21 mouse cellular contexts compared by ENCODE assay signal in genomic region chr6:128030475-128030874, GRCm38 (mm10).
DNase-seq lines count a peak whose midpoint lies in the region; ATAC-seq lines count a peak whose summit lies in the region.
"Had no signal": no experiment of that assay in that cellular context is flagged by ENCODE, and none has a peak within 500 bp of the region (broad histone marks: within the 10 kb centered on the region; RNA-seq: fewer than 3 reads in every experiment).

No protein-coding gene starts in this region.

- H3K4me2 ChIP-seq in hindbrain, embryonic 16.5 days (ENCODE audit: low read length), result no peak overlapping the region
- no peak overlapping the region for H3K4me2 ChIP-seq in hindbrain, embryonic 12.5 days (replicated peaks)
- H3K4me2 ChIP-seq: intestine, embryonic 15.5 days; limb, embryonic 12.5 days; liver, embryonic 12.5 days; lung, embryonic 14.5 days; neural tube, embryonic 13.5 days; stomach, embryonic 15.5 days had no signal

- peaks cover 32% of the 10 kb centered on the region for H3K4me1 ChIP-seq in hindbrain, embryonic 16.5 days (ENCODE audit: control insufficient read depth, insufficient read depth, low read depth, low read length)
- peaks cover 40% of the 10 kb centered on the region for H3K4me1 ChIP-seq in hindbrain, embryonic 12.5 days

- DNase-seq in cerebellum, adult 8-10 months, result peak; percentile 45
- no peak for DNase-seq in cerebellum, postnatal 36 days
- peak; percentile 72 for DNase-seq in cerebellum, adult 9-10 months
- DNase-seq in retina, embryonic 14.5 days (ENCODE audit: low spot score), result peak; percentile 50
- no peak for DNase-seq in spleen, postnatal 14 days (ENCODE audit: low spot score in 2 of 2)
- no peak for DNase-seq in adipocyte (ENCODE audit: low spot score)
- DNase-seq: adrenal gland, postnatal 25 days; layer of hippocampus, adult 9-11 months; lung, embryonic 14.5 days; lung, postnatal 36 days; spleen, adult 18-20 months had no signal

- no peaks in the 10 kb centered on the region for H3K36me3 ChIP-seq in hindbrain, embryonic 16.5 days (ENCODE audit: control insufficient read depth, insufficient read depth, low read length)
- H3K36me3 ChIP-seq in hindbrain, embryonic 12.5 days, result no peaks in the 10 kb centered on the region
- H3K36me3 ChIP-seq: G1E; hindbrain, embryonic 10.5 days; intestine, embryonic 15.5 days; limb, embryonic 12.5 days; liver, embryonic 12.5 days; neural tube, embryonic 13.5 days; stomach, embryonic 15.5 days had no signal

- 58% methylated on average over 6 of the region's 6 CpGs for WGBS in hindbrain, embryonic 16.5 days
- WGBS in hindbrain, embryonic 12.5 days, result 64% methylated on average over 6 of the region's 6 CpGs

- 0 out of 2 replicates have a peak overlapping the region, but pooled peaks have one; percentile 1 for H3K9ac ChIP-seq in hindbrain, embryonic 16.5 days (ENCODE audit: low read depth, low read length)
- H3K9ac ChIP-seq in hindbrain, embryonic 12.5 days, result no peak overlapping the region
- H3K9ac ChIP-seq: intestine, embryonic 15.5 days; liver, embryonic 12.5 days; lung, embryonic 14.5 days; neural tube, embryonic 13.5 days; stomach, embryonic 15.5 days had no signal

- H3K4me3 ChIP-seq in hindbrain, embryonic 16.5 days (ENCODE audit: low read length), result no peak overlapping the region
- no peak overlapping the region for H3K4me3 ChIP-seq in hindbrain, embryonic 12.5 days
- H3K4me3 ChIP-seq: hindbrain, embryonic 10.5 days; intestine, embryonic 15.5 days; left cerebral cortex, adult 2 months; limb, embryonic 12.5 days; liver, embryonic 12.5 days; neural tube, embryonic 13.5 days; stomach, embryonic 15.5 days had no signal

- no peaks in the 10 kb centered on the region for H3K9me3 ChIP-seq in hindbrain, embryonic 16.5 days (ENCODE audit: control insufficient read depth, low read length)
- H3K9me3 ChIP-seq in hindbrain, embryonic 12.5 days (replicated peaks), result no peaks in the 10 kb centered on the region
- H3K9me3 ChIP-seq: hindbrain, embryonic 10.5 days; intestine, embryonic 15.5 days; limb, embryonic 12.5 days; liver, embryonic 12.5 days; neural tube, embryonic 13.5 days; stomach, embryonic 15.5 days had no signal

- no peaks in the 10 kb centered on the region for H3K27me3 ChIP-seq in hindbrain, embryonic 16.5 days (replicated peaks; ENCODE audit: control insufficient read depth, insufficient read depth, low read length)
- peaks cover 12% of the 10 kb centered on the region for H3K27me3 ChIP-seq in hindbrain, embryonic 12.5 days
- H3K27me3 ChIP-seq: intestine, embryonic 15.5 days; stomach, embryonic 15.5 days had no signal

- H3K27ac ChIP-seq in hindbrain, embryonic 16.5 days (ENCODE audit: low read depth, low read length), result no peak overlapping the region; the same call in 1 of the 2 replicates
- H3K27ac ChIP-seq in hindbrain, embryonic 12.5 days, result no peak overlapping the region
- H3K27ac ChIP-seq: intestine, embryonic 15.5 days; left cerebral cortex, adult 2 months; limb, embryonic 12.5 days; liver, embryonic 12.5 days; neural tube, embryonic 13.5 days; stomach, embryonic 15.5 days had no signal

- no peak for ATAC-seq in hindbrain, embryonic 16.5 days
- no peak for ATAC-seq in hindbrain, embryonic 12.5 days (ENCODE audit: low FRiP score)
- ATAC-seq: intestine, embryonic 15.5 days; liver, embryonic 12.5 days had no signal

Comparison
In these comparisons a context has a peak if more than half of its experiments do, and no peak if none do; other contexts are left out.
1. DNase-seq: peak in cerebellum, adult 8-10 months (single experiment), cerebellum, adult 9-10 months (single experiment) and retina, embryonic 14.5 days (single experiment); none in cerebellum, postnatal 36 days (0 of 2), spleen, postnatal 14 days (0 of 2) and adipocyte (single experiment).